Mouse (Mus musculus) cerebellum, postnatal 25 days (tissue): ENCODE data around the gene Dst.

ENCODE experiments used
- DNase-seq, 2 experiments: peaks; one replicate each; pipeline ENCODE4 v3.0.0; 2021; ENCODE audit warnings: mixed read lengths in 2 of 2

Dst gene

GRCm38 (mm10) chr1:34245951-34246641, 338.1 kb downstream of the Dst start:
- no peak for DNase-seq

- no peak for DNase-seq
Measured at GRCm38 (mm10) chr1:34246642-34246987, 338.6 kb downstream of the Dst start.

- no peak for DNase-seq
Measured at GRCm38 (mm10) chr1:34251137-34251536, 343.1 kb downstream of the Dst start.

DNA sequence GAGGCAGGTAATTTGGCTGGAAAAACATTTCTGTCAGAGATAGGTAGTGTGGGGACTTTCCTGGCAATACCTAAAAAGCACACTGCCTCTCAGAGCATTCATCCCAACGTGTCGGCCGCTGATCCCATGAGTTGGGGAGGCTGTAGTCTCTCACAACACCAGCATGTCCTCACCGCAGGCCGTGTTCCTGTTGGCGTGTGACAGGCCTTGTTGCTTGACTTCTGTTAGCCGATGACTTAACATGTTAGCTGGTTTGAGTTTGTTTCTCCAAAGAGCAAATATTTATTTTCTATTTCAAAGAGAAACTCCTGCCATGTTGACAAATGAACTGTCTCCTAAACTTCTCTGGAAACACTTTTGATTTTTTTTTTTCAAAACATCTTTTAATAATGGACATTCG, 344.2 kb downstream of the Dst start:
- DNase-seq: no peak

GRCm38 (mm10) chr1:34253876-34254275, 345.9 kb downstream of the Dst start:
- DNase-seq: no peak

GRCm38 (mm10) chr1:34259898-34260297, 351.9 kb downstream of the Dst start:
- DNase-seq: no peak

GRCm38 (mm10) chr1:34261011-34261410, 353.0 kb downstream of the Dst start:
- no peak for DNase-seq

- no peak for DNase-seq
Measured at GRCm38 (mm10) chr1:34268520-34268919, 360.5 kb downstream of the Dst start.

- DNase-seq: no peak
Measured at GRCm38 (mm10) chr1:34269578-34269977, 361.6 kb downstream of the Dst start.

DNA sequence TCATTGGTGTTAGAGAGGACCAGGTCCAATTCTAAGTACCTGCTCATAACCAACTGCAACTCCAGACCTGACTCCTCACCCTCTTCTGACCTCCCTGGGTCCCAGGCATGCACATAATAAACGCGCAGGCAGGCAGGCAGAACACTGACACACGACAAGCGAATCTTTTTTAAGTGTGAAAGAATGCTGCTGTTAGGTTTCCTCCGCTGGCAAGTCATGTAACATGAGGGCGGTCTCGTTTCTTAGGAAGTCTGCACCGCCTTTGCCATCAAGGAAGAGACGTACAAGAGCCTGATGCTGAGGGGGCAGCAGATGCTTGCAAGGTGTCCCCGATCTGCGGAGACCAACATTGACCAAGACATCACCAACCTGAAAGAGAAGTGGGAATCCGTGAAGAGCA, 365.9 kb downstream of the Dst start:
- DNase-seq: no peak

DNA sequence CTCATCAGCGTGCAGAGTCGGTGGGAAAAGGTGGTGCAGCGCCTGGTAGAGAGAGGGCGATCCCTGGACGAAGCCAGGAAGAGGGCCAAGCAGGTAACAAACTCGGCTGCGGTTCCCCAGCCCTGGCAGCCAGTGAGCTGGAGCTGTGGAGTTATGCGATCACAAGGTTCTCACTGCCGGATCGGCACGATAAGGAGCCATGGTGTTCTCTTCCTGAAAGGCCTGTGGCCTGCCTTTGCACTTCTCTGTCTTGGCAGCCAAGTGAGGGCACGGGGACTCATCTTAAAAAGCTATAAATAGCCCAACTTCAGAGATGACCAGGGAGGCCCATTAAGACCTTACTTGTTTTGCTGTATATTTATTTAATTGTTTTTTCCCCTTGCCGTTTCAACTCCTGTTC, 367.8 kb downstream of the Dst start:
- no peak for DNase-seq

GRCm38 (mm10) chr1:34276756-34277155, 368.7 kb downstream of the Dst start:
- peak; percentile 41 to 42 for DNase-seq

DNA sequence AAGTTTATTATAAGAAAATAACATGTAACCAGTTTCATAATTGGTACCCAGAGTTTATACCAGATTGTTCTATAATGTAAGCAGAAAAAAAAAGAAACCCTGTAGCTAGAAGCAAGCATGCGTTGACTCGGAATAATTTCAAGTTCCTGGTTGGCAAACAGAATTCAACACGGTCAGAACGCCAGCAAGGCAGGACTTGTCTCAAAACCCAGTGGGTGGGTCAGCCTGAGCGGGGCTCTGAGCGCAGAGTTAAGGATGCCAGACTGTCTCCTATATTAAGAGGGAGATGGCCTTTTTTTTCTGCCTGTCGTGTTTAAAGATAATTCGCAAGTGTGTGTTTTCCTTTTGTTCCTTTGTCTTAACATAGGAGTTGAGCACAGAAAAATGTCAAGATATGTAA, 369.2 kb downstream of the Dst start:
- DNase-seq: peak; percentile 39 to 59

DNA sequence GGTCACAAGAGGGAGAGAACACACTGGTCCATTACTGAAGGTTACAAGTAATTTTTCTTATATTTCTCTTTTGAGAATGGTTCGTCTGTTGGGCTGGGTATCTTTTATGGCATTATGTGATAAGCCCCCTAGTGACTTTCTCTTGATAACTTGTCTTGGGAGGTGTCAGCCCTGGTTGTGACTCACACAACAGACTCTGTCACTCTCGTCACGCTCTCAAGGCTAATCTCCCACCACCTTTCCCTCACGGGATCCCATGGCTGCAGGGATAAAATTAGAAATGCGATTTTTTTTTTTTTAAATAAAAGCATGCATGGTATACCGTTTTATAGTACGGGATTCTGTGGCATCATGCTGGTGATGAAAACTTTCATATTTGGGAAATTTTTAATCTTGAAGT, 375.5 kb downstream of the Dst start:
- no peak for DNase-seq

DNA sequence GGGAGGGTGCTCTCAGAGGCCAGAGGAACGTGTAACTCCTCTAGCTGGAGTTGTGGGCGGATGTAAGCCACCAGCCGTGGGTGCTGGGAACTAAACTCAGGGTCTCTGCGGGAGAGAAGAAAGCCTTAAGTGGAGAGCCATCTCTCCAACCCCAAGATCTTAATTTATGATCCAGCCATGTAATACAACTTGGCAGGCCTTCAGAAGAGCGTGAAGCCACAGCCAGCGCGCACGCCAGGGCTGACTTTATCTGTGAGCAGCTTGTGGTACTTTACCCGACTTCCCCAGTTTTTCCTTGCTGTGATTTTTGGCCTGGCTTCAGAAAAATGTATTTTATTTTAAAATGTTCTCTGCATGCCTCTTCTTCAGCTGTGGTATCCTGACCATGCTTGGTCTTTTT, 377.0 kb downstream of the Dst start:
- no peak for DNase-seq

- no peak for DNase-seq
Measured at GRCm38 (mm10) chr1:34287731-34288130, 379.7 kb downstream of the Dst start.

GRCm38 (mm10) chr1:34288181-34288580, 380.2 kb downstream of the Dst start:
- DNase-seq: no peak

DNA sequence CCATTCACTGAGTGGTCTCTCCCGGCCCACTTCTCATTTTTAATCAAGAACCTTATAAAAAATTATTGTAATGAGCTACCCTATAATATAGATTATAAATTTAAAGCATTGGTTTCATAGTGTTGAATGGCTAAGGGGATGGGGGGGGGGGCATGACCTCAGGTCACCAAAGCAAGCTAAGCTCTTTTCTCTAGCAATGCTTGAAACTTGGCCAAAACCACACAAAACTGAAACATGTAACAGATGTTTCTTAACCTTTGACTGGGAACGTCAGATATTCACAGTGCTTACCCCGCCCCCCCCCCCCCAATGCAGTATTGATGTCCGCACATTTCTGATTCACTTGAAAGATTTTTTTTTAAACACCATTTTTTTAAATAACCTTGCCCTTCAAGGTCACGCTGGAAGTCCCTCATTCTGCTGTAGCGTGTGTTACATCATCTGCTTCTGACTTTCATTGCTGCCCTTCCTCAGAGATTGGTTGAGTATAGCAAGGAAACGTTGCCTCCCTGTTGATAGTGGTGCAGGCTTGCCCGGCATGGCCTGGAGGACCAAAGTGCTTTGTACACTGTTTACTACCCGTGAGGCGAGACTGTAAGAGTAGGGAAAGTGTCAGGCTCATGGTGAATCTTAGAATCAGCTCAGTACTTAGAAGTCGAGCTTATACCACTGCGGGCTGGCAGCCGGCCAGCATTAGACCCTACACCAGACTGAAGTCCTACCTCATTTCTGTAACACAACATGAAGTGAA, 380.9 kb downstream of the Dst start:
- no peak for DNase-seq

- DNase-seq: no peak
Measured at GRCm38 (mm10) chr1:34289472-34289748, 381.4 kb downstream of the Dst start.

DNA sequence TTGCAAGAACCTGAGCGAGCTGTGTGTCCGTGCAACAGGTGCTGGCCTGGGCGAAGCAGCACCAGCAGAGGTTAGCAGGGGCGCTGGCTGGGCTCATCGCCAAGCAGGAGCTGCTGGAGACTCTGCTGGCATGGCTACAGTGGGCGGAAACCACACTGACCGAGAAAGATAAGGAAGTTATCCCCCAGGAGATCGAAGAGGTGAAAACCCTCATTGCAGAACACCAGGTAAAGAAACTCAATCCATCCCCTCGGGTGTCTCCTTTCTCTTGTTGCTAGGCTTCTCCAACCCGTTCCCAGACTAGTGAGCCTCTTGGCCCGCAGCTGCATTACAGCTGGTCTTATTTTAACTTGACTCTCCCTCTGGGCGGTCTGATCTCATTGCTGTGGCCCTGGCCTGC, 382.3 kb downstream of the Dst start:
- peak in 1 of 2 experiments; percentile 32 for DNase-seq

- peak; percentile 76 to 82 for DNase-seq
Measured at GRCm38 (mm10) chr1:34293198-34293597, 385.2 kb downstream of the Dst start.

DNA sequence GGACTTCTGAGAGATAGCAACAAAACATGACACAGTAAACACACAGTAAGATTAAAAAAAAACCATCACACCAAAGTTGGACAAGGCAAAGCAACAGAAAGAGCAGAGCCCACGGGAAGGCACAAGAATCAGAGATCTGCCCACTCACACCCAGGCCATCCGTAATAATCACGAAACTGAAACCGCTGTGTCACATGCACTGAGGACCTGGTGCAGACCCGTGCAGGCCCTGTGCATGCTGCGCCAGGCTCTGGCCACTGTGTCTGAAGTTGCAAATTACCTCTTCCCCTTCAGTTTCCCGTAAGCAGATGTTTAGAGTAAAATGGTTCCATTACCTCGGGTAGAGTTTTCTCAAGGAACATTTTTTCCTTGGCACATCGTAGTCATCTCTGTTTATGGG, 389.6 kb downstream of the Dst start:
- no peak for DNase-seq

- DNase-seq: peak; percentile 49 to 73
Measured at GRCm38 (mm10) chr1:34298631-34299184, 390.7 kb downstream of the Dst start.

GRCm38 (mm10) chr1:34299507-34299906, 391.5 kb downstream of the Dst start:
- DNase-seq: no peak
